In the genomic region with DNA sequence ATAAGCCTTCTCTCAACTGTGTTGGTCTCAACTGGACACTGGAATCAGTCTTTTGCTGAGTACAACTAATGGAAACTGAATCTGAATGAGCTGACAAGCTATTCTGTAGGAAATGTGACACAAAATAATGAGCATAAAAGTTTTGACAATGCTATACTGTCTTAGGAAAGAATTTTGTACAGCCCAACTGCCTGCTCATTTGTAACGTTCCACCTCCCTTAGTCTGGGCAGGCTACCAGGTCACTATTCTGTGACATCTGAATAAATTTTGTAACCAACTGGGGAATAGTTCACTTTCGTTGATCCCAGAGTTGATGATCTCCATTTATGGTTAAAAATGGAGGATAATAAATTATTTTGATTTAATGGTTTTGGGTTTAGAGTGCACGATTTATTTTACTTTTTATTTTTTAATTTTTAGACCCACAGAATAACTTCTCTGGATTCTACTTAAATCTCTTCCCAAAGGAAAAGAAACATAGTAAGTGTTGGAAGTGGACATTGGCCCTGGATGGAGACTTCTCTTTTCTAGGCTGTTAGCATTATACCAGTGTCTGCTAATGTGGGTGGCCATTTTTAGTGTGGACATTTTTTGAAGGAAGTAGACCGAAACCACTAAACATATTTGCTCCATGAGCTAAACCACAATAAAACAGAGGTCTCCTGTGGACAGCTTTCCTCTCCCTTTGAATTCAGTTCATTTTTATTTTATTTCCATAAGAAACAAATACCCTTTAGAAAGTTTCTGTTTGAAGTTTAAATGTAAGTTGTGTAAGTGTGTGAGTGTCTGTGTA, we compare ENCODE assay signal across 19 mouse cellular contexts.
DNase-seq lines count a peak whose midpoint lies in the region; ATAC-seq and TF ChIP-seq lines count a peak whose summit lies in the region.
"Had no signal": no experiment of that assay in that cellular context is flagged by ENCODE, and none has a peak within 500 bp of the region (broad histone marks: within the 10 kb centered on the region; RNA-seq: fewer than 3 reads in every experiment).

No protein-coding gene starts in this region.

- TF ChIP-seq POLR2A in kidney, adult 2 months (IDR thresholded peaks at IDR 0.05; ENCODE audit: low read depth, low read length): no peak

- H3K36me3 ChIP-seq in kidney, adult 2 months (ENCODE audit: control insufficient read depth, insufficient read depth, low read length): no peaks in the 10 kb centered on the region
- H3K36me3 ChIP-seq in kidney, embryonic 15.5 days: no peaks in the 10 kb centered on the region
- H3K36me3 ChIP-seq: embryonic facial prominence, embryonic 10.5 days; heart, embryonic 15.5 days; hindbrain, embryonic 10.5 days had no signal

- no peak overlapping the region for H3K4me3 ChIP-seq in kidney, adult 2 months (ENCODE audit: insufficient read depth, low read depth, low read length)
- no peak overlapping the region for H3K4me3 ChIP-seq in kidney, embryonic 15.5 days (replicated peaks)
- H3K4me3 ChIP-seq: embryonic facial prominence, embryonic 10.5 days; forebrain, embryonic 13.5 days; heart, adult 2 months; heart, embryonic 15.5 days; hindbrain, embryonic 10.5 days had no signal

- H3K4me2 ChIP-seq in kidney, embryonic 15.5 days: no peak overlapping the region
- H3K4me2 ChIP-seq: forebrain, embryonic 13.5 days; heart, embryonic 11.5 days; heart, embryonic 15.5 days; hindbrain, embryonic 14.5 days had no signal

- ATAC-seq in kidney, embryonic 15.5 days (replicated peaks; ENCODE audit: low FRiP score): no peak
- ATAC-seq: forebrain, embryonic 13.5 days; forebrain, postnatal 0 days had no signal

- TF ChIP-seq CTCF in kidney, adult 2 months (conservative IDR thresholded peaks at IDR 0.05; ENCODE audit: insufficient read depth, insufficient read length, low read depth, low read length): no peak

- H3K27me3 ChIP-seq in kidney, adult 2 months (replicated peaks; ENCODE audit: control insufficient read depth, insufficient read depth, low read length): no peaks in the 10 kb centered on the region
- no peaks in the 10 kb centered on the region for H3K27me3 ChIP-seq in kidney, embryonic 15.5 days
- H3K27me3 ChIP-seq: CH12.LX; forebrain, embryonic 13.5 days; heart, embryonic 15.5 days had no signal

- DNase-seq in kidney, adult 2 months: peak; percentile 9
- DNase-seq in kidney, postnatal 25 days: no peak
- peak; percentile 1 for DNase-seq in kidney, postnatal 14 days
- DNase-seq in 3T3-L1 (ENCODE audit: low read depth, low spot score) (peak; percentile 37), adipocyte (ENCODE audit: low spot score) (peak; percentile 90)
- DNase-seq in heart, postnatal 10 days: no peak
- DNase-seq: cerebellum, adult 2 months; cerebellum, postnatal 10 days; forebrain, postnatal 0 days; gastrocnemius, postnatal 14 days; heart, adult 2 months had no signal

- no peaks in the 10 kb centered on the region for H3K9me3 ChIP-seq in kidney, embryonic 15.5 days (replicated peaks)
- H3K9me3 ChIP-seq: embryonic facial prominence, embryonic 10.5 days; forebrain, embryonic 13.5 days; heart, embryonic 15.5 days; hindbrain, embryonic 10.5 days had no signal

- no peak overlapping the region for H3K27ac ChIP-seq in kidney, adult 2 months (ENCODE audit: insufficient read depth, low read depth, low read length)
- no peak overlapping the region for H3K27ac ChIP-seq in kidney, embryonic 15.5 days
- H3K27ac ChIP-seq: embryonic facial prominence, embryonic 10.5 days; forebrain, embryonic 13.5 days; heart, adult 2 months; heart, embryonic 15.5 days; hindbrain, embryonic 10.5 days; hindbrain, embryonic 14.5 days had no signal

- 58% methylated on average over 4 of the region's 4 CpGs for WGBS in kidney, adult 2 months
- 49% methylated on average over 4 of the region's 4 CpGs for WGBS in kidney, embryonic 15.5 days

- intact Hi-C loops in heart, postnatal 10 days (cut with DNase I): no loop called here

- H3K9ac ChIP-seq in kidney, embryonic 15.5 days: no peak overlapping the region
- H3K9ac ChIP-seq: forebrain, embryonic 13.5 days; forebrain, postnatal 0 days; heart, embryonic 15.5 days; hindbrain, embryonic 14.5 days had no signal

- H3K4me1 ChIP-seq in kidney, adult 2 months (ENCODE audit: control insufficient read depth, insufficient read depth, low read length): no peaks in the 10 kb centered on the region
- H3K4me1 ChIP-seq in kidney, embryonic 15.5 days: no peaks in the 10 kb centered on the region
- H3K4me1 ChIP-seq: embryonic facial prominence, embryonic 10.5 days; forebrain, embryonic 13.5 days; heart, embryonic 15.5 days; hindbrain, embryonic 10.5 days had no signal

Comparison
In these comparisons a context has a peak if more than half of its experiments do, and no peak if none do; other contexts are left out.
1. DNase-seq: peak in kidney, adult 2 months (single experiment), kidney, postnatal 14 days (single experiment), 3T3-L1 (single experiment) and adipocyte (single experiment); none in kidney, postnatal 25 days (0 of 2) and heart, postnatal 10 days (0 of 2).